Mouse (Mus musculus): Measurements from ENCODE around the gene Cdk9.
A peak's percentile ranks its signal among the peaks of the same experiment; 100 is the strongest.

The Cdk9 gene

GRCm38 (mm10) chr2:32671907-32672595, 40.8 kb downstream of the Cdk9 start:
- DNase-seq = no peak

- no peak for DNase-seq
These were observed 41.7 kb downstream of the Cdk9 start for GRCm38 (mm10) chr2:32671147-32671546.

- DNase-seq = no peak
These were observed 43.0 kb downstream of the Cdk9 start for GRCm38 (mm10) chr2:32669876-32670275.

- peak; percentile 60 for DNase-seq
These were observed 44.7 kb downstream of the Cdk9 start for GRCm38 (mm10) chr2:32668176-32668575.

- peak; percentile 71 for DNase-seq
These were observed 45.1 kb downstream of the Cdk9 start for GRCm38 (mm10) chr2:32667775-32668174.

GRCm38 (mm10) chr2:32665853-32666252, 47.0 kb downstream of the Cdk9 start:
- no peak for DNase-seq

GRCm38 (mm10) chr2:32665345-32665744, 47.5 kb downstream of the Cdk9 start:
- DNase-seq = peak; percentile 26

- no peak for DNase-seq
These were observed 50.6 kb downstream of the Cdk9 start for GRCm38 (mm10) chr2:32662291-32662690.

GRCm38 (mm10) chr2:32661509-32662107, 51.3 kb downstream of the Cdk9 start:
- DNase-seq = no peak

GRCm38 (mm10) chr2:32658873-32659272, 54.0 kb downstream of the Cdk9 start:
- DNase-seq = no peak

GRCm38 (mm10) chr2:32655826-32656225, 57.0 kb downstream of the Cdk9 start:
- no peak for DNase-seq
